Mouse (Mus musculus) ES-E14 (cell line): ENCODE data around the gene Zfyve21.
A peak's percentile ranks its signal among the peaks of the same experiment; 100 is the strongest.

ENCODE experiments used
- CHD2 ChIP-seq: IDR thresholded peaks from 2 replicates; pipeline ENCODE4 v1.6.1; 2014; ENCODE audit warnings: mild to moderate bottlenecking, low read depth, low read length, inconsistent platforms
- ZC3H11A ChIP-seq: IDR thresholded peaks from 2 replicates; pipeline ENCODE4 v1.6.1; 2012; ENCODE audit warnings: low read depth, mild to moderate bottlenecking, inconsistent platforms, low read length, borderline replicate concordance

DNA sequence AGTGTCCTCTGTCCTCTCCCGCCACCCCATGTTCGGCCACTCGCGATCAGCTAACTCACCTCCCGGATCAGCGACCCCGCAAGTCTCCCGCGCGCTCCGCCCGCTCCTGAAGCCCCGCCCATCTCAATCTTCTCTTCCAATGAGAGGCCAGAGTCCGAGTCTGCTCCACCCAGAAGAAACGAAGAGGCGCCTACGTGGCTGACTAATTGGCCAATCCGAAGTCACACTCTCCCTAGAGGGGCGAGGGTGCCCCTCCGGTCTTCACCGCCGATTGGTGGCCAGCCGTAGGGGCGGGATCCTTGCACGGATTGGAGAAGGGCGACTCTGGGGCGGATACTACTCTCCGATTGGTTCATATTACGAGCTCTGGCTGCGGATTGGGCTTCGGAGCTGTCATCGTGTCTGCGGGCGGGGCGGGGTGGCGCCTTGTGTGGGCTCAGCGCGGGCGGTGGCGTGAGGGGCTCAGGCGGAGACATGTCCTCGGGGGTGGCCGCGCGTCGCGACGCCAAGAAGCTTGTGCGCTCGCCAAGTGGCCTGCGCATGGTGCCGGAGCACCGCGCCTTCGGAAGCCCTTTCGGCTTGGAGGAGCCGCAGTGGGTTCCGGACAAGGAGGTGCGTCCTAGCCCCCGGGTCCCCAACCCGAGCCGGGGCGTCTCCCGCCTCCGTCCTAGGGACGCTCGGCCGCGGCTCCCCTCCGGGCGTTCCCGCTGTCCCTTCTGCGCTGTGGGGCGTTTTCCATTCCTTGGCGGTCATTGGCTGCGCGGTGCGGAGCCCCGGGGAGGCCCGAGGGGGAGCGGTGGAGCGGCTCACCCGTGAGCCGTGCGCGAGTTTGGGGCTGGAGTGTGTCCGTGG is at the start of gene Zfyve21, which contains the start of gene Xrcc3:
- TF ChIP-seq ZC3H11A, result no peak
- TF ChIP-seq CHD2, result peak; percentile 89
